Mouse (Mus musculus) spleen, postnatal 36 days (tissue): ENCODE measurements around the gene Osbpl6.

Source experiments
- DNase-seq, 2 experiments: peaks; one replicate each; pipeline ENCODE4 v3.0.0; 2022; ENCODE audit warnings: low spot score in 2 of 2, mixed read lengths in 1 of 2

Osbpl6 gene

DNA sequence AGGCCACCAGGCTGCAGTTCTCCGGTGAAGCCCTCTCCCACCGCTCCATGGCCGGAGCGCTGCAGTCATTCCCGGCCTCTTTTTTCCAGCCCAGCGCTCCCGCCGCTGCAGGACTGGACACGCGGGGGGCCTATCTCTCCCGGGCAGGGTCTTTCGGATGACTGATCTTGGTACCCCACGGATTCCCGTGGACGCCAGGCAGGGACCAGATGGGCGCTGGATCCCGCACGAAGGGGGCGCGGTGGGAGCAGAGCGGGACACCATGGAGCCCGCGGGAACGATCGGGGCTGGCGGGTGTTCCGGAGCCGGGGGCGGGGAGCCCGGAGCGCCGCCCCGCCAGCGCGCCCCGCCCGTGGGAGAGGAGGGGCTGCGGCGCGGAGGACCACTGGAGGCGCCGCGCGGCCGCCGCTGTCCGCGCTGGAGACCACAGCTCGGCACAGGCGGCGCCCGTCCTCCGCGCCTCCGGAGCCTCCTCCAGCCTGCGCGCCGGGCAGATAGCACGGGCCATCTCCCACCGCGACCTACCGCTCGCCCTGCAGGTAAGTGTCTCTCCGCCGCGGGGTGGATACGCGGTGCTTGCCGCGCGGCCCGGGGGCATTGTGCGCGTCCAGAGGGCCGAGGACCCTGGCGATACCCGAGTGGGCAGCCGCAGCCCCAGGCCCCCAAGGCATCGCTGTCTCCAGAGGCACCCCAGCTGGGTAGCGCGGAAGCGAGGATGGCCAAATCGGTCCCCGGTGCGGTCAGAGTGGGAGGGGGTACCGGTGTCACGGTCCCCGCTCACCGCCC is at the start of gene Osbpl6:
Gene Osbpl6 (plus strand): TSS at position 358 of the 786 bp plus-strand sequence.
- DNase-seq: no peak

DNA sequence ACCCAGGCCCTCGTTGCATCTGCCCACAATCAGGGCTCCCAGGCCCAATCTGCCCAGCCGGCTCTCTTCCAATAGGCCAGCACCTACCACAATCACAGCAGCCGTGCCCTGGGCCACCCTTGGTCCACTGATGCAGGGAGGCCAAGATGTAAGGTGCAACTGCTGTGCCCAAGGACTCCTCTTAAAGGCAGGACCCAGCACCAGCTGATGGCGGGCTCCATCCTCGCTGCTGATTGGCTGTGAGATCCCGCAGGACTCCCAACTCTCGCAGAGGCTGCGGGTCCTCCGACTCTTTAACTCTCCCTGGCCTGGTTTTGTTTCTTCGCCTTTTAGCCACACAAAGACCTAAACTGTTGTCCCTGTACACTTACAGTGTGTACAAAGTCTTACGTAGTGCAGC is 46.1 kb upstream of the Osbpl6 start, which contains the start of gene Cyct:
Gene Cyct (minus strand): TSS at position 225 of the 400 bp plus-strand sequence.
- DNase-seq: no peak

DNA sequence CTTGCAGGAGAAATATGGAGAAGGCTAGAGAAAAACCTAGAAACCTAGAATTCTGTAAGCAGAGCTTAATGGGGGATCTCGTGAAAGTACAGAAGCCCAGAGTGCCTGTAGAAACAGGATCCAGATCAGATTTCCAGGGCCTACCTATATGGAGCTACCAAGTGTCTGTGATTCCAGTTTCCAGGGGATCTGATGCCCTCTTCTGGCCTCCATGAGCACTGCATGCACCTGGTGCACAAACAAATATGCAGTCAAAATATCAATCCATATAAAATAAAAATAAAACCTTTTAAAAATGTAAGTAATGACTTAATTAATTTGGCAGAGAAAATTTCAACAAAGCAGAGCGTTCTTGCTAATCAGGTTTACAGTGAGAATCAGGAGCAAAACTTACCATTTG is 44.2 kb upstream of the Osbpl6 start:
- DNase-seq: no peak

DNA sequence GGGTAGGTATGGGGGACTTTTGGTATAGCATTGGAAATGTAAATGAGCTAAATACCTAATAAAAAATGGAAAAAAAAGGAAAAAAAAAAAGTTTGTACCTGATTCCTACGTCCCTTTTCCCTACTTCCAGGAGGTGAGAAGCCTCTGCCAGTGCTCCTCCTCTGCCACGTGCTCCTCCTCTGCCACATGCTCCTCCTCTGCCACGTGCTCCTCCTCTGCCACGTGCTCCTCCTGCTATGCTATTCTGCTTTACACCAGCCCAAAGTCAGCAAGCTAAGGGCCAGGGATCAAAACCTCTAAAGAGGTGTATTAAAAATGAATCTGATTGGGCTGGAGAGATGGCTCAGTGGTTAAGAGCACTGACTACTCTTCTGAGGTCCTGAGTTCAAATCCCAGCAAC is 40.5 kb upstream of the Osbpl6 start:
- DNase-seq: no peak

DNA sequence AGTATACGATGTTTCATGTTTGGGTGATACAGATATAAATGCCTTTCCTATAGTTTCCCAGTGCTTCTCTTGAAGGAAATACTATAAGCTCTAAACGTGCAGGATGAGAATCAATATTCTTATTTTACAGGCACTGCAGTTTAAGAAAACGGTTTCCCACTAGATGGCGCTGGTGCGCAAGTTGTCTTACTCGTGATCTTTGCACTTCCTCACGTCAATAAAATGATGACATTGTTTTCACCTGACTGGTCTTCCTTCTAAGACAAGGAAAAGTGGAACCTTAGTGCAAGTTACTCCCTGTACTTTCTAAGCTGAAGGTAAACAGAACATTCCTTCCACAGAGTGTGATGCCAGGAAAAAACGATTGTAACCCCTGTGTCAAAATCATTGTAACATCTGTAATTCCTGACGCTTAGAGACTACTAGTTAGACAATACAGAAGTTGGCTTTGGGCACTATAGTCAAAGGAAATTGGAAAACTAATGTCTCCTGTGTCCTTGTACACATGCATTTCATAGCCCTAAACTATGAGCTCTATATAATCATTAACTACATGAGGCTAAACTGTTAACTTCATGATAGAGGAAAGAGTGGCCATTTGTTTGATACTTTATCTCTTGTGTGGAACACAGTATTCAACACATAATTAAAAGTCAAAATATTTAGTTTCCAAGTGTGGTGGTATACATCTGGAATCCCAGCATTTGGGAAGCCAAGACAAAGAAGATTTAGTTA is 39.0 kb upstream of the Osbpl6 start:
- DNase-seq: peak; percentile 60 to 66

DNA sequence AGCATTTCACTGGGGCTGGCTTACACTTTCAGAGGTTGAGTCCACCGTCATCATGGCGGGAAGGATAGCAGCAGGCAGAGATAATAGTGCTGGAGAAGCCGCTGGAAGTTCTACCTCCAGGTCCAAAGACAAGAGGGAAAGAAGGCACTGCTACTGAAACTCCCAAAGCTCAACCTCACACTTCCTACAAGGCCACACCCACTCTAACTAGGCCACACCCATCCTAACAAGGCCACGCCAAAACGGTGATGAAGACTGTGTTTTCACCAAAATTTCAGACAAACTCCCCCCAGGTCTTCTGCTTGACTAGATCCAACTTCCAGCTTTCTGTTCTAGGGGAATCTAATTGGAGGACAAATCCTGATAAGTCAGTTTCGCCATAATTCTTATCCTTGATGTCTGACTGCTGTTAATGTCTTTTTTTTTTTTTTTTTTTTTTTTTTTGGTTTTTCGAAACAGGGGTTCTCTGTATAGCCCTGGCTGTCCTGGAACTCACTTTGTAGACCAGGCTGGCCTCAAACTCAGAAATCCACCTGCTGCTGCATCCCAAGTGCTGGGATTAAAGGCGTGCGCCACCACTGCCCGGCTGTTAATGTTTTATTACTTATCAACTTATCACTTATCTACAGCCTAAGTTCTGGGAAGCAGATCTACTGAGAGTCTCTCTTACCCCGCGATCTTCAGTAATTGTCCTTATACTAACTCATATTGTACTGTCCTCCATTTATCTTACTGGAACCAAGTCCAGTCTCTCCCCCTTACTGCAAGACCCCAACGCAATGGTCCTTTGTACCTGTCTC is 37.2 kb upstream of the Osbpl6 start:
- DNase-seq: no peak

DNA sequence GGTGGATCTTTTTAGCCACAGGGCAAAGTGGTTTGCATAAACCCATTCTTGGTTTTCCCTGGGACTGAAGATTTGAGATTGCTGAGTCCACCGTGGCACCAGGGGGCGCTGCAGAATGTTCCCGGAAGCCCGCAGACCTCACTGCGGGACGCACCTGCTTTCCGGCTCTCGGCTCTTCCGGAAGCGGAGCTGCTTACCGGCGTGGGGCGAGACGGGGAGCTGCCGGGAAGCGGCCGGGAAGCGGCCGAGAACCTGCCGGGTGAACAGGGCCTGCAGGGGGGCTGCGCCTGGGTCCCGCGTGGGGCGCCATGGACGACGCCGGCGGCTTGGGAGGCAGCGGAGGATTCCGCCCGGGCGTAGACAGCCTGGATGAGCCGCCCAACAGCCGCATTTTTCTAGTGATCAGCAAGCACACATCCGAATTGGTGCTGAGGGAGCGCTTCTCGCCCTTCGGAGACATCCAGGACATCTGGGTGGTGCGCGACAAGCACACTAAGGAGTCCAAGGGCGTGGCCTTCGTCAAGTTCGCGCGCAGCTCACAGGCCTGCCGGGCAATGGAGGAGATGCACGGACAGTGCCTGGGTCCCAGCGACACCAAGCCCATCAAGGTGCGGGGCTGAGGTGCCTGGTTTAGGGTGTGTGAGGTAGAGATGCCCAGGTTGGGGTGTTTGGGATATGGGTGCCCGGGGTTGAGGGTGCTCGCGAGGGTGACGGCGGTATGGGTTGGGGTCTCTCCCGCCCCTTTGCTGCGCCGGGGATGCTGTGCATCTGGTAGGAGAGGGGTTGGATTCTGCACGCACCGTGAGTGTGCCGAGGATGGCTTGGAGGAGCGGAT is 36.3 kb upstream of the Osbpl6 start, which contains the start of gene Rbm45:
Gene Rbm45 (plus strand): TSS at position 164 of the 835 bp plus-strand sequence.
- peak; percentile 83 to 85 for DNase-seq

DNA sequence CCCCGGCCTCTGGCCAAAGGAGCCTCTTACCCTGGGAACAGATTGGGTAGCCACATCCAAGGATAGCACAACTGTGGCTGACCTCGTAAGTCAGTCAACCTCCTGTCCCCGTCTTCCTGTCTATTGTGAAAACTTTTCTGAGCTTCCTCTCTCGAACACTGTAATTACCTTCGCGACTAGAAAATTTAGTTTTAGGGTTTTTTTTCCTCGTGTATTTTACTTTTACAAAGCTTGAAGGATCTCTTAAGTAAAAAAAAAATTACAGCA is 35.7 kb upstream of the Osbpl6 start:
- DNase-seq: no peak

DNA sequence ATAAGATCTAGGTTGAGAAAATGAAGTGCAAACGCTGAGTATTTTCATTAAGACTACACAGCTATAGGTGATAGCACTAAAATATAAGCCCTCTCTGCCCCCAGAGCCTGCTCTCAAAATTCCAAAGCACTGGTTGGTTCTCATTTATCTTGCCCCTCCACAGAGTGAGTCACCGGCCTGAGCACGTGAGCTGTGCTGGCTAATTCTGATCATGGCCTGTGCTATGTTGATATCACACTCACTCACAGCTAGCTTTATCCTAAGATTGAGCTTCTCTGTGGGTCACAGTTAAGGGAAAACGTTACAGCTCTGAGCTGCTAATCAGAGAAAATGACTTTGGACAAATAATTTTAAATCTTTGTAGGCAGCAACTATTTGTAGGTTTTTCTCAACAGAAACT is 34.1 kb upstream of the Osbpl6 start:
- DNase-seq: no peak

DNA sequence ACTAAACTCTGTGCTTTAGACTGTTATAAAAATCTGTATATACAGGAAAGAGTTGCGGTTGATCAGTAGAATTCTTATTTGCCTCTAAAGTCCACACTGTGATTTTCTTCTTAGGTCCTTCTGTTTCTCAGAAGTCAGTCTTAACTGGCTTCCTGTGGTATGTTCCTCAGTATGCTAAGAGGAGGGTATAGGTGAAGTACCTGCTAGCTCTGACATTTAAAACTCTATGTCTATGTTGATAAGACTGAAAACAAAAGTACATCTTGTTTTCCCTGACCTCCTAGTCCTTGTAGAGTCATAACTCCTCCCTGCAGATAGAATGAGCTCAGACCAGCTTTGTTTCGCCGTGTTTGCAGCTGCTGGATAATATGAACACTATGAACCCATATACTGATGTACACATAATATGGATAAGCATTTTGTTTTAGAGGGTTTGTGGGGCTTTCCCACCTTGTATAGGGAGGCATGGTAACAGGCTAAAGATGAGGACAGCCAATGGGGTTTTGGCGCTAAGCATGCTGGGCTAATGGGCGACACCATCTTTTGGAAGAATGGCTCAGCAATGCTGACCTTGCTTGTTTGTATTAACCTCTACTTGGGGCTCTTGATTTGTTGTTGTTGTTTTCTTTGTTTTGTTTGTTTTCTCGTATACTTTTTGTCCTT is 31.6 kb upstream of the Osbpl6 start:
- DNase-seq: no peak

DNA sequence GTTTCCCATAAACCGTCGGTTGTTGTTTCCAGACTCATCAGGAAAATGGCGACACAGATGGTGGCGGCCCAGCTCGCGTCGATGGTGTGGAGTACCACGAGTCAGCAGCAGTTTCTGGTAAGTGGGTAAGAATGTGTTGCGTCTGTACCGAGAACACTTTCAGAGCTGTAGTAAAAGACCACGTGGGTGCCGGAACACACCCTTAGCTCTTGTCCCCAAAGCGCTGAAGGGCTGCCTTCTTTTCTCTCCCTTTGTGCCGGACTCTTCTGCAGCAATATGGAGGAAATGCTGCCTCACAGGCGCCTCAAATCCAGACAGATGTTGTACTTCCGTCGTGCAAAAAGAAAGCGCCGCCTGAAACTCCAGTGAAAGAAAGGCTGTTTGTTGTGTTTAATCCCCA is 27.7 kb upstream of the Osbpl6 start:
- DNase-seq: no peak

DNA sequence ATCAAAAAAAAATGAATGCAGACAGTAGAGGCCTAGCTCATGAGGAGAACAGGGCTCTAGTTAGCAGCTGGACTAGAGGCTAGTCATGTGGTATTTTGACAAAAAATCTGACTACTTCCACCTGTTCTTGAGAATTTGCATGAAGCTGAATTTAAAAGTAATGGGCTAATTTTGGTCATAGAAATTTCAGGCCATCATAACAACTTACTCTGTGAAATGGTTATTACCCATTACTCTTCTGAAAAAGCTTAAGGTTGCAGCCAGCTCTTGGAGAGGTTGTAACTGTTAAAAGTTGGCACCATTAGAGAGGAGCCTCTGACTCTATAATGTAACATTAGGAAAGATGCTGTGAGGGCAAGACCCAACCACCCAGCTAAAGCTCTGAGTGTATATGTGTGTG is 19.8 kb upstream of the Osbpl6 start:
- no peak for DNase-seq

DNA sequence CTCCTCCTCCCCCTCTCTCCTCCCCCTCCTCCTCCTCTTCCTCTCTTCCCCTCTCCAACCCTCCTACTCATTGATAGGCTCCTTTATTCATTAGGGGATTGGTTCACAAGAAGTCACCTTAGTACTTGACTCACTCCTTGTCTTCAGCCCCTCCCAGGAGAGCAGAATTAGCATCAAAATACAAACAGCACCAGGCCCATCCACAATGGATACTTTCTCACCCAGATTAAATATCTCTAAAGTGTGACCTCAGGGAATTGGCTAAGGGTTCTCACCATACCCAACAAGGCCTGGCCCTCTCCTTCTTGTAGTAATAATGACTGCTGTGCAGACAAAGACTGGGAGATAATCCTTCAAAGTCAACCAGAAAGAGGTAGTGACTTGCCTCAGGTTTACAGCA is 6.1 kb upstream of the Osbpl6 start:
- DNase-seq: no peak

DNA sequence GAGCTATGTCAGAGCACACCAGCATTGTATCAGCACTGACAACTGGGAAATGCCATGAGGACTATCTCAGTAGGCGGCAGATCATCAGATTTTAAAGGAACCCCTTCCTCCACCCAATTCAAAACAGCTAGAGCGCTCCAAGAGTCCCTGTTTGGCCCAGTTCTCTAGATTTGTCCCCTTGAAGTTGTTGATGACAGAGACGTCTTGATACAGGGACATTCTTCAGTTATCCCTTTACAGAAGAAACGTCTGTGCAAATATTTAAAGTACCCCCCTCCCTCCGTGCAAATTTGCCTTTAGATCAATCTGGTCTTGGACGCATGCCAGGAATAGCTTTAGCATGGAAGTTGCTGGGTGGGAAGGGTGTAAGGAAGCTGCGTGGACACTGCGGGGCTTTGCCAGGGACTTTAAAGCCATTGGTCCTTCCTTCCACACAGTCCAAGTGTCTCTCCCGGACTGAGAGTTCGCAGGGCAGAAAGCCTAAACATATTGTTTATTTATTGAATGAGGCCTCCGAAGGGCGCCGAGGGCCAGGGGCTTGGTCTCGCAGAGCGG is 635 bp upstream of the Osbpl6 start:
- no peak for DNase-seq

DNA sequence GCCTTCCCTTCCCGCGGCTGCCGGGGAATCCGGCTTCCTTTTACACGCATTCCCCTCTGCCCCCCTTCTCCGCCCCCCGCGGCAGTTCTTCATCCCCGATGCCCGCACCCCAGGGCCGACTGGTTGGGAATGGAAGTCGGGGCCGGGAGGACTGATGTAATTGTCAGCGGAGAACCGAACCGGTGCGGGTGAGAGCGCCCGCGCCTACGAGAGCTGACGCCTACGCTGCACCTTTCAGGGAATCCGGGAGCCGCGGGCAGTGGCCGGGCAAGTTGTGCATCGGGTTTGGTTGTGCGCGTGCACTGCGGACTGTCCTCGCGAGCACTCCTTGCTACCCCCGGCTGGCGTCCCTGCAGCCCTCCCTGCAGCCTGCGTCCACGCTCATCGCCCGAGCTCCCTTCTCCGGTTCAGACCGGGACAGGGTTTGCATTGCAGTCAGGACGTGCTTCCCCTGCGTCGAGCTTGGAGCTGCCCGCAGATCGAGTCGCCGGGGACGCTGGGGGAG is 681 bp downstream of the Osbpl6 start:
- no peak for DNase-seq

DNA sequence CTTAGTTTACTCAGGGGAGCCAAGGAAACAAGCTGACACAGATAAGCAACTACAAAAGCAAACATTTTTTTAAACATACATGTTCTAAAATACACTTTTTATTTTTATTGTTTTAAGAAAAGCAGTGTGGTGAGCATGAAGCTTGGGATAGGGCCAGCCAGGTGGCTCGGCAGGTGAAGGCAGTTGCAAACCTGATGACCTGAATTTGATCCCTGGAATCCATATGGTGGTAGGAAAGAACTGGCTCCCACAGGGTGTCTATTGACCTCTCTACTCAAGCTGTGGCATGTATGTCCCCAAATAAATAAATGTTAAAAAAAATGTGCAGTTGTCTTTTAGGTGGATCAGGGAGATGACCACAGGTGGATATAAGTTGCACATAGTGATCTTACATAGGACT is 3.2 kb downstream of the Osbpl6 start:
- DNase-seq: no peak

DNA sequence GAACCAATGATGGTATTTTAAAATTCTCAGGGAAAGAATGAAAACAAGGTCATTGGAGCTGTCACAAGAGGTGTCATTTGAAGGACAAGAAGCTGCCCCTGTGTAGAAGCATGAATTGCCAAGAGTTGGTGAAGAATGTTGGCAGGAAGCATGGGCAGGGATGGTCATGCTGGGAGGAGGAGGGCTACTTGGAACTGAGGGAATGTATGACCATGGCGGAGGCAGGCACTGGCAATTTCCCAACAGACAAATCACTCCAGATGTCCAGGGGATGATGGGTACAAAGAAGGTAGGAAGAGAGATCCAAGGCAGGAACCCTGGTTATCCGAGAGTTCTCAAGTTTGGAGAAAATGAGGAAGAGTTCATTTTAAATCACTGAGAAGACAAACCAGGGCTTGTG is 3.7 kb downstream of the Osbpl6 start:
- no peak for DNase-seq

DNA sequence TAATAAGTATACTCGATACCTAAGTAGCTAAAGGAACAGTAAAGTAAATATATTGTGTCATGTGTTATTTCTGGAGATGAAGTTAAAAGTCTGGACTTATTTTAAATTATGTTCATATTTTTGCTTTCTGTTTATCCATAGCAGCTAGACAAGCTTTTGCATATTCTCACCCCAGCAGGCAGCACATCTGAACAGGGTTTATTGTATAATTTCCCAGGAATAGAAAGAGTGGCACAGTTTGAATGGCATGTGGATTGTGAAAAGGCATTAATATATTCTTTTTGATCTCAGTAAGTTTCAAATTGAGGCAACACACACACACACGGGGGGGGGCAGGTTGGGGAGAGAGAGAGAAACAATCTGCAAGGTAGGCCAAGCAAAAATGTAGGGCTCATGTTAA is 6.6 kb downstream of the Osbpl6 start:
- DNase-seq: no peak

DNA sequence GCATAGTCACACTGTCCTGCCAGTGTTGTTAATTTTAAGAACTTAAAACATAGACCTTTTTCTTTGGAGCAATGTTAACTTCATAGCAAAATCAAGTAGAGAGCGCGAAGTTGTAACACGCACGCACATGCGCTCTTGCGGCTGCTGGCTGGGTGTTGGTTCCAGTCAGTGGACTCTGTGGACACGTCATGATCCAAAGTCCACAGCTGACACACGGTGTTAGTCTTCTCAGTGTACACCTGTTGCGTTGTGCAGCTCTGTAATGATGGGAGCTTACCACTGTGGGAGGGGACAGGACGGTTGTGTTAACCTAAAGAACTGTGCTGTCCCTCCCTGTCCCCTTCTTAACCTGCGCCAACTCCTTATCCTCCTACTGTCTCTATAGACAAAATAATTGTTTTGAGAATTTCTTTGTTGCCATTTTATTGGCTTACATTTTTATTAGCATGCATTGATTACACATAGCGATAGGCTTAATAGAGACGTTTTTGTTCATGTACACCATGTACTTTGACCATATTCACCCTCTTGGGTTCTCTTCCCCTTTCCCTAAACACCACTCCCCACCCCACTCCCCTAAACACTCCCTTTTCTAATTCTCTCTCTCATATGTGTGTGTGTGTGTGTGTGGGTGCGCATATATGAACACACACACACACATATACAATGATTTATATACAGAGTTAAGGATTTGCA is 11.3 kb downstream of the Osbpl6 start:
- no peak for DNase-seq

DNA sequence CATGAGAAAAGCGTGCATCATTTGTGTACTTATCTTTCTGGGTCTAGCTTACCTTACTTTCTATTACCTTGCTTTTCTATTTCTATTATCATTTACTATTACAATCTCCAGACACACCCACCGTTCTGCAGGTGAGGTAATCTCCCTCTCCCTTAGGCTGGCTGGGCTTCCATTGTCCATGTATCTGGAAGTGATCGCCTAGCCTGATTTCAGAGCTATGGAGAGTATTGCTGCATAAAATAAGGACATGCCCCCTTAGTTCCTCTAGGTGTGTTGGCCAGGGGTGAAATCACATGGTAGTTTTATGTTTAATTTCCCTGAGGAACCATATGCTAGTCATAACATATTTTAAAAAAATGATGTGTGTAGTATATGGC is 11.8 kb downstream of the Osbpl6 start:
- no peak for DNase-seq
